Mouse (Mus musculus) neutrophil, adult 83 days (primary cell): Measurements from ENCODE around the gene Defb5. TPM values are rescaled to one million over a fixed set of nuclear protein-coding genes. Genes with fewer than 3 reads are reported as not detected.

Experiments
- total RNA-seq, 2 experiments: library from RNA; stranded (reverse); gene quantifications; one replicate each; pipeline ENCODE4 v1.2.4; 2023

The Defb5 gene
- total RNA-seq, result not detected

DNA sequence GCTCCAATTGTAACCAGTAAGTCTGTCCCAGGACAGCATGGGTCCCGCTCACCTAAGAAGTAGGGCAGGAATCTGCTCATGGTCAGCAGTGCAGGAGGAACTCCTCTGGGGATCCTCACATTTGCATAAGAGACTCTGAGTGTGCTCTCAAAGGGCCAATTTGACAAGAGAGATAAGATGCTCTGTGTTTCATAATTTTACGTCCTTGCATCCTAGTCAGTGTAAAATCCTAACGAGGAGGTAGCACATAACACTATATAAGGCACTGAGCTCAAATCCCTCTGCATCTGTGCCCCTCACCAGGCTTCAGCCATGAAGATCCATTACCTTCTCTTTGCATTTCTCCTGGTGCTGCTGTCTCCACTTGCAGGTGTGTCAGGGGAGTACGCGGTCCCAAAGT is at the start of gene Defb5:
Gene Defb5 (plus strand): TSS at position 301 of the 400 bp plus-strand sequence.

DNA sequence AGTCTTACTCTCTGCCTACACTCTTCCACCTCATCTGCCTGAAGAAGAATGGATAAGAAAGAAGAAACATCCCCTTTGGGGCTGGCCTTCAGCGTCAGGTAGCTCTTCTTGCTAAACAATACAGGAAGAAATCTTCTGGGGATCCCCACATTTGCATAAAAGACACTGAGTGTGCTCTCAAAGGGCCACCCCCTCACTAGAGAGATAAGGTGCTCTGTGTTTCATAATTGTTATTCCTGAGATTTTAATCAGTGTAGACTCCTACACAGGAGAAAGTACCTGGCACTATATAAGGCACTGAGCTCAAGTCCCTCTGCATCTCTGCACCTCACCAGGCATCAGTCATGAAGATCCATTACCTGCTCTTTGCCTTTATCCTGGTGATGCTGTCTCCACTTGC is 22.2 kb upstream of the Defb5 start, which contains the start of gene Defb6:
Gene Defb6 (plus strand): TSS at position 318 of the 400 bp plus-strand sequence.

DNA sequence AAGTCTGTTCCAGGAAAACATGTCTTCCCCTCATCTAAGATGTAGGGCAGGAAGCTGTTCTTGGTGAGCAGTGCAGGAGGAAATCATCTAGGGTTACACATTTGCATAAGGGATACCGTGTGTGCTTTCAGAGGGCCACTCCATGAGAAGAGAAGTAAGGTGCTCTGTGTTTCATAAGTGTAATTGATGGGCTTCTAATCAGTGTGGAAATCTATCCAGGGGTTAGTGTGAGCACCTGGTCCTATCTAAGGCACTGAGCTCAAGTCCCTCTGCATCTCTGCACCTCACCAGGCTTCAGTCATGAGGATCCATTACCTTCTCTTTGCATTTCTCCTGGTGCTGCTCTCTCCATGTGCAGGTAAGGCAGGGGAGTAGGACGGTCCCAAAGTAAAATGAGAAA is 7.8 kb upstream of the Defb5 start, which contains the start of gene Defb46:
Gene Defb46 (plus strand): TSS at position 301 of the 400 bp plus-strand sequence.

DNA sequence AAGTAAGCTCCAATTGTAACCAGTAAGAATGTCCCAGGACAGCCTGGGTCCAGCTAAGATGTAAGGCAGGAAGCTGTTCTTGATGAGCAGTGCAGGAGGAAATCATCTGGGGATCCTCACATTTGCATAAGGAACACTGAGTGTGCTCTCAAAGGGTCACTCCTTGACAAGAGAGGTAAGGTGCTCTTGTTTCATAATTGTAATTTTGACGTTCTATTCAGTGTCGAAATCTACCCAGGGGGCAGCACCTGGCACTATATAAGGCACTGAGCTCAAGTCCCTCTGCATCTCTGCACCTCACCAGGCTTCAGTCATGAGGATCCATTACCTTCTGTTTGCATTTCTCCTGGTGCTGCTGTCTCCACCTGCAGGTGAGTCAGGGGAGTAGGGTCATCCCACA is 45.7 kb downstream of the Defb5 start, which contains the start of gene Defb3:
Gene Defb3 (plus strand): TSS at position 301 of the 400 bp plus-strand sequence.

Other genes starting within 250 kb of the Defb5 start
- not detected for gene Defb38, start 221.0 kb upstream of the Defb5 start, total RNA-seq
- gene Defb39, start 182.8 kb upstream of the Defb5 start, total RNA-seq, result not detected
- not detected for gene Defb12, start 132.7 kb upstream of the Defb5 start, total RNA-seq
- gene Defb34, start 123.8 kb upstream of the Defb5 start, total RNA-seq, result not detected
- not detected for gene Gm45826, start 106.8 kb upstream of the Defb5 start, total RNA-seq
- not detected for gene Defb14, start 53.2 kb upstream of the Defb5 start, total RNA-seq
- gene Defb4, start 48.9 kb upstream of the Defb5 start, total RNA-seq, result not detected
- gene Defb6, start 22.1 kb upstream of the Defb5 start, total RNA-seq, result not detected
- gene Defb46, start 7.7 kb upstream of the Defb5 start, total RNA-seq, result not detected
- not detected for gene Defb3, start 45.8 kb downstream of the Defb5 start, total RNA-seq
- not detected for gene Defb8, start 200.0 kb downstream of the Defb5 start, total RNA-seq
- gene Defb7, start 247.5 kb downstream of the Defb5 start, total RNA-seq, result not detected